Mouse (Mus musculus) C2C12 (cell line): Measurements from ENCODE around the gene Clta. TPM values are rescaled to one million over a fixed set of nuclear protein-coding genes. Genes with fewer than 3 reads are reported as not detected.
A peak's percentile ranks its signal among the peaks of the same experiment; 100 is the strongest.

Source experiments
- H3K27me3 ChIP-seq: one replicate; pipeline ENCODE4 v1.6.1; 2011; ENCODE audit not compliant: control insufficient read depth, insufficient read depth, insufficient read length
- H3K36me3 ChIP-seq: one replicate; pipeline ENCODE4 v1.6.1; 2011; ENCODE audit not compliant: control insufficient read depth, insufficient read depth
- H3K4me3 ChIP-seq: one replicate; pipeline ENCODE4 v1.5.1; 2011; ENCODE audit warnings: mild to moderate bottlenecking, control low read depth; ENCODE audit not compliant: poor library complexity, insufficient read depth, severe bottlenecking
- H3K79me2 ChIP-seq: one replicate; pipeline ENCODE4 v1.6.1; 2011; ENCODE audit not compliant: control insufficient read depth, insufficient read depth
- H3K79me3 ChIP-seq: one replicate; pipeline ENCODE4 v1.6.1; 2011; ENCODE audit warnings: low read depth, control low read depth
- H3ac ChIP-seq: one replicate; pipeline ENCODE3; 2011; ENCODE audit warnings: low read depth; ENCODE audit not compliant: control insufficient read depth, insufficient read length
- CEBPB ChIP-seq: IDR thresholded peaks from one replicate; pipeline ENCODE4 v1.6.1; 2011; ENCODE audit warnings: low read depth, mild to moderate bottlenecking, control low read depth, moderate library complexity
- CTCF ChIP-seq: IDR thresholded peaks from one replicate; pipeline ENCODE4 v1.5.1; 2011; ENCODE audit not compliant: control insufficient read depth, insufficient read depth, insufficient read length
- FOSL1 ChIP-seq: IDR thresholded peaks from one replicate; pipeline ENCODE4 v1.8.0; 2011; ENCODE audit warnings: mild to moderate bottlenecking, low read length; ENCODE audit not compliant: poor library complexity, insufficient read depth, severe bottlenecking
- MAX ChIP-seq: IDR thresholded peaks from one replicate; pipeline ENCODE4 v1.6.1; 2011; ENCODE audit warnings: mild to moderate bottlenecking, control low read depth
- MYOD1 ChIP-seq: IDR thresholded peaks from one replicate; pipeline ENCODE4 v1.6.1; 2011; ENCODE audit warnings: low read depth; ENCODE audit not compliant: control insufficient read depth, insufficient read length
- MYOG ChIP-seq: IDR thresholded peaks from one replicate; pipeline ENCODE4 v1.6.1; 2011; ENCODE audit not compliant: control insufficient read depth, insufficient read length; ENCODE audit errors: extremely low read depth
- USF1 ChIP-seq: IDR thresholded peaks from one replicate; pipeline ENCODE4 v1.6.1; 2011; ENCODE audit warnings: low read depth, mild to moderate bottlenecking, control low read depth, moderate library complexity
- polyA plus RNA-seq: library from polyadenylated mRNA; unstranded; fragments of >200 nt; fragmentation: generic; extraction: Trizol; gene quantifications from one replicate; pipeline ENCODE4 v1.2.1, GENCODE M21; 2012; ENCODE audit warnings: missing spikeins

Gene Clta
- polyA plus RNA-seq, 1 experiment, result 470 TPM

GRCm38 (mm10) chr4:44049812-44050211, 45.6 kb downstream of the Clta start:
- TF ChIP-seq USF1, result no peak
- TF ChIP-seq MYOG, result no peak
- TF ChIP-seq MAX, result no peak
- TF ChIP-seq MYOD1, result no peak
- no peak for TF ChIP-seq CEBPB
- TF ChIP-seq CTCF, result no peak
- no peak for TF ChIP-seq FOSL1
- H3K79me2 ChIP-seq, result no peaks in the 10 kb centered on the region
- H3K79me3 ChIP-seq, result no peaks in the 10 kb centered on the region
- H3ac ChIP-seq, result no peak overlapping the region
- H3K27me3 ChIP-seq, result no peaks in the 10 kb centered on the region
- peaks cover under 1% of the 10 kb centered on the region for H3K36me3 ChIP-seq
- H3K4me3 ChIP-seq, result no peak overlapping the region

GRCm38 (mm10) chr4:44059674-44060073, 55.4 kb downstream of the Clta start:
- Histone ChIP-seq H3K36me3 (peaks cover 5% of the 10 kb centered on the region), H3ac (no peak overlapping the region), H3K79me2 (no peaks in the 10 kb centered on the region), H3K27me3 (no peaks in the 10 kb centered on the region), H3K79me3 (no peaks in the 10 kb centered on the region), H3K4me3 (no peak overlapping the region)
- TF ChIP-seq USF1 (no peak), FOSL1 (no peak), MYOG (no peak), CEBPB (no peak), MYOD1 (no peak), MAX (no peak), CTCF (no peak)

- no peaks in the 10 kb centered on the region for H3K27me3 ChIP-seq
- H3K79me3 ChIP-seq, result no peaks in the 10 kb centered on the region
- TF ChIP-seq MAX, result no peak
- no peak for TF ChIP-seq USF1
- no peak for TF ChIP-seq FOSL1
- no peak for TF ChIP-seq CEBPB
- peaks cover 5% of the 10 kb centered on the region for H3K36me3 ChIP-seq
- H3K79me2 ChIP-seq, result no peaks in the 10 kb centered on the region
- H3K4me3 ChIP-seq, result no peak overlapping the region
- no peak overlapping the region for H3ac ChIP-seq
Measured at GRCm38 (mm10) chr4:44062062-44062461, 57.8 kb downstream of the Clta start.

GRCm38 (mm10) chr4:44062816-44063215, 58.6 kb downstream of the Clta start:
- TF ChIP-seq FOSL1, result no peak
- TF ChIP-seq CEBPB, result no peak
- no peak for TF ChIP-seq CTCF
- no peak for TF ChIP-seq MYOD1
- no peak for TF ChIP-seq MYOG
- no peak for TF ChIP-seq MAX
- TF ChIP-seq USF1, result no peak
- peaks cover 5% of the 10 kb centered on the region for H3K36me3 ChIP-seq
- H3K4me3 ChIP-seq, result no peak overlapping the region
- no peaks in the 10 kb centered on the region for H3K79me2 ChIP-seq
- no peaks in the 10 kb centered on the region for H3K79me3 ChIP-seq
- H3K27me3 ChIP-seq, result no peaks in the 10 kb centered on the region
- no peak overlapping the region for H3ac ChIP-seq

- Histone ChIP-seq H3K79me3 (peaks cover 4% of the 10 kb centered on the region), H3K27me3 (no peaks in the 10 kb centered on the region), H3K4me3 (no peak overlapping the region), H3ac (no peak overlapping the region), H3K36me3 (no peaks in the 10 kb centered on the region), H3K79me2 (peaks cover 14% of the 10 kb centered on the region)
- TF ChIP-seq MYOD1 (no peak), USF1 (no peak), MAX (peak; percentile 77), FOSL1 (no peak), MYOG (no peak), CEBPB (no peak), CTCF (peak; percentile 91)
Measured at GRCm38 (mm10) chr4:44065355-44066025, 61.2 kb downstream of the Clta start.

DNA sequence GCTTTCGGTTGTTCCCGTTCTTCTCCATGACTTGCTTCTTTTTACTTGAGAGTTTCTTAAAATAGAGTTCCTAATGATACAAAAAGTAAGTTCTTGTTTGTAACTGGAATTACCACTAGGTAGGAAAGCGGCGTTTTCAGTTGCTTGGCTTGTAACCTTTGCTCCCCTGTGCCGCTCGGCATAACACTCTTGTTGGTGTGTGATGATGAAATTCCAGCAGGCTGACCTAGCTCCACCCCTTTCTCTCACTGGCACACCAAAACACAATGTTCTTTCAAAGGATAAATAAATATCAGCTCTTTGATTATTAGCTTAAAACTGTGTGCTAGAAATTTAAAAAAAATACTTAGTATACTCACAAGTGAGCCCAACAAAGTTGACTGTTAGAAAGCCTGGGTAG, 62.6 kb downstream of the Clta start:
- H3K79me2 ChIP-seq, result peaks cover 28% of the 10 kb centered on the region
- H3K79me3 ChIP-seq, result peaks cover 9% of the 10 kb centered on the region
- no peak overlapping the region for H3ac ChIP-seq
- H3K4me3 ChIP-seq, result no peak overlapping the region
- no peak for TF ChIP-seq FOSL1
- TF ChIP-seq CTCF, result no peak
- TF ChIP-seq CEBPB, result no peak
- TF ChIP-seq MYOG, result no peak
- TF ChIP-seq MAX, result no peak
- no peak for TF ChIP-seq MYOD1
- TF ChIP-seq USF1, result no peak
- H3K27me3 ChIP-seq, result no peaks in the 10 kb centered on the region
- H3K36me3 ChIP-seq, result no peaks in the 10 kb centered on the region
